Mouse (Mus musculus): Measurements from ENCODE around the gene Adarb2.

The Adarb2 gene

DNA sequence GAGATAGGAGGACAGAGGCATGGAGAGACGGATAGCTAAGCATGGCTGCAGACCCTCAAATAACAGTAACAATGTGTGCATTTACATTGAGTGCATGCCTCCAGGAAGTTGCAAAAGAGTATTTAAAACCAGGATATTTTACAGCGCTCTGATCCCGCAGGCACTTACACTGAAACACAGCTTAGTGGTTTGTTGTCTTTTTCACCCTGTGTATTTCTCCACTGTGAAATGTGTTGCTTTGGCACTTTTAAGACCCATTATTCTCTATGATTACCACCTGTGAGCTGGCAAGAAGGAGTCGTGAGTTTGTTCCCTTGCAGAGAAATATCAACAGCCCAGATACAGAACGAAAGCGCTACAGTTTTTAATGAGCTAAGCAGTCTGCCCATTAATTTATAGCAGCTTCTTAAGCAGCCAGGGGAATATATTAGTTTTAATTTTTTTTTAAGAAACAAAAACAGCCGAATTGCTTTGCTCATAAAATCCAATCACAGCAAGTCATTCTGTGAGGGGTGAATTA, 167.3 kb downstream of the Adarb2 start:
- no peak for DNase-seq

DNA sequence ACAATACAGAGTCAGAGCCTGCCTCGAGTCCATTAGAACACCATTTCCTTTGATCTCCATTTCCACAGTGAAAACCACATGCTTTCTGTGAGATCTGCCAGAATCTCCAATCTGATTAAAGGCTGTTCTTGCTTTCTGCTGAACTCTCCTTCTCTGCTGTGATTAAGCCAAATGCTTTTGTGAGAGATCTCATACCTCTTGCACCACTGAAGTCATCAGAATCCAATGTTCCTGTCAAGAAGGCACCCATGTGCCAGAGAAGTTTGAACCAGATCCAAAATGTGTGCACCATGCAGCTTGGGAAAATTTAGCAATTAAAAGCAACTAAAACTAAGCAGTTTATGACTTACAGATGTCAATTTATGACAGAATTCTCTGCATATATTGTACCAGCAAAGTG, 185.9 kb downstream of the Adarb2 start:
- DNase-seq: no peak

DNA sequence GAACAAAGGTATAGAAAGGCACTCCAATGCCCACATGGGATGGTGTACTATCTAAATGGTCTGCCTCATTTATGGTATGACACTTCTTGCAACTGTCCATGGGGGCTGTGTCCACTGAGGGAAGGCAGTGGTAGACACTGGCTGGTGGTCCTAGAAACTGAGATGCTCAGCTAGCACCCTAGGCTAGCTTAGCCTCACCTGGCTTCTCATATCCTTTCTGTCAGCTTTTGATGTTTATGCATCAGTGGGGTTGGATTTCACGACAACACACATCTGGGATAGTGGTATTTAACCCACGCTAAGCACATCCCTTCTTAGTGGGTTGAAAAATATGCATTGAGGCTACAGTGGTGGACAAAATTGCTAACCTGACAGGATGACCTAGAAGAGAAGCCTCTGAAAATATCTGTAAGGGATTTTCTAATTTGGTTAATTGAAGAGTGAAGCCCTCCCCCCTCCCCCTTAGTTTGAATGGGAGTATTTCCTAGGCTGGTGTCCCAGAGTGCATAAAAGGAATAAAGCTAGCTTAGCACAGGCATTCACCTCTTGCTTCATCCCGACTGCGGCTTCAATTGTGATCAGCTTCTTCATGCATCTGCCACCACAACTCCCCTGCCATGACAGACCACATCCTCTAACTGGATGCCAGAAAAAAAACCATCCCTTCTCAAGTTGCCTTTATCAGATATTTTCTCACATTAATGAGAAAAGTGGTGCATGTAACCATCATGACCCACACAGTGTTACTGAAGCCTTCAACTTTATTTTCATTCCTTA, 197.8 kb downstream of the Adarb2 start:
- no peak for DNase-seq

DNA sequence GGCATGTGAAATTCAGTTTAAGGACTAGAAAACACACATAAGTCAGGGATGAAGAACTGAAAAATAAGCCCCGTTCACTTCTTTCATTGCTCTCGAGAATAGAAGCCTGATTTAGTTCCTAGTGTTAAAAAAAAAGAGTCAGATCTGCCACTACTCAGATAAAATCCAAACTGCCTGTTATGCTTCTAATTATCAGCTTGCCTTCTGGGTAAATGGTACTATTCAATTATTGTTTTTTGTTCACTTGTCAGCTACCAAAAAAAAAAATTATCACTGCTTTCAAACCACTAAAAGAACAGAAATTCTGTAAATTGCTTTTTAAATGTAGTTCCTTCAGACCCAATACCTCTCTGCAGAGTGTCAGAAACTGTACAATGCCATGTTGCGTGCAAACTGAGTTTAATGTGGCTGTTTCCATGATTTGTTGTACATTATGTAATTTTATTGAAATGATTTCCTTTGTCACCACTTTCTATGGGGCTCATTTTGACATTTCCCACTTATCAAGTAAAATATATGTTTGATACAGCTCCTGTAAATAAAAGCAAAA, 199.7 kb downstream of the Adarb2 start:
- DNase-seq: no peak

DNA sequence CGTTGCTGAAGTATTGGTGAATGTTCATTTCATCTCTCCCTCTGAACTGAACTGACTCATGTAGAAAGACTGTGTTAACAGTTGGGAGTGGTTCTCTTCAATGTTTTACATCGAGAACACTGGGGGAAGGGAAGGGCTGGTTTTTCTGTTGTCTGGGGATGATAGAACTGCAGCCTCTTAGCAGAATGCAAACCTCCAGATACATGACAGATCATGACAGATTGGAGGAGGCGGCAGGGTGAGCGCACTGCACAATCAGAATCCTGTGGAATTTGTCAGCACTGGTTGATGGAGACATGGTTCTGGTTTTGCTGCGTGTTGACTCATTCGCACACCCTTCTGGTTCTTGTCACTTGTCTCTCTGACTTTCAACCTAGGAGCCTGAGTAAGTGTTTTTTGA, 203.4 kb downstream of the Adarb2 start:
- DNase-seq: no peak

DNA sequence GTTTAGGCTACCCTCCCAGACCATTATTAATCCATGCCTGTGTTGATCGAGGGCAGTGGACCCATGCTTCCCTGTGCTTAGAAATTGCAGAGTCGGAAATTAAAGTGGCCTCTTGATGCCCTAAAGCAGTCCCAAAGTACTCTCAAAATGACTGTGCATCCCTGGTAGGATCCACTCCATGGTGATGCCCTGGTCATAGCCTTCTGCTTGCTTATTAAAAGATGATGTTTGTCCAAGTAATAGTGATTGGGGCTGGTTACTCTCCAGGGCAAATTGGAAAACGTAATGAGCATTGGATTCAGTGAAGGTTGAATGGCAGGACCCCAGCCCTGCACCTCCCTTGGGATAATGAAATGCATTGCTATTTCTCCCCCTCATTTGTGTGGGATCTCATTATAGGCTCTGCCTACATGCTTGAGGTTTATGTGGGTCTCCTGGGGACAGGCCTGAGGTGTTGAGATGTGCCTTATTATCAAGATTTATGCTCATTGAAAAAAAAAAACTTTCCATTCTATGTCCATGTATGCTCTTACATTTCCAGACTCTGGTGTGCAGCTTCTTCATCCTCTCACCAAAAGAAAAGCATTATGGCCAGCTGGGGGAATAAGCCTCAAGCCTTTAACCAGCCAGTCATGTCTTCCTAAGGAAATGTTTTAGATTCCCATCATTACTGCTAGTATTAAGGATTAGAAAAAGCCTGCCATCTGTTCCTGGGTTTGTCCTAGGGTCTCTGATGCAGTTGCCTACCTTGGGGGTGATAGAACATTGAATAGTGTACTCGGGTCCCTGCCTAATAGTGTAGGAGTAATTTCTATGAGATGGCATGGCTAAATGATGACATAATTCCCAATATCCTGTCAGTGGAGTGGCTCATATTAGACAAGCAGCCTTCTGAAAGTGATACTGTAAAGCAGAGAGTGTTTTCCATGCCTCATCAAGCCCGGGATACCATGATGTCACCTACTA, 208.0 kb downstream of the Adarb2 start:
- DNase-seq: no peak

DNA sequence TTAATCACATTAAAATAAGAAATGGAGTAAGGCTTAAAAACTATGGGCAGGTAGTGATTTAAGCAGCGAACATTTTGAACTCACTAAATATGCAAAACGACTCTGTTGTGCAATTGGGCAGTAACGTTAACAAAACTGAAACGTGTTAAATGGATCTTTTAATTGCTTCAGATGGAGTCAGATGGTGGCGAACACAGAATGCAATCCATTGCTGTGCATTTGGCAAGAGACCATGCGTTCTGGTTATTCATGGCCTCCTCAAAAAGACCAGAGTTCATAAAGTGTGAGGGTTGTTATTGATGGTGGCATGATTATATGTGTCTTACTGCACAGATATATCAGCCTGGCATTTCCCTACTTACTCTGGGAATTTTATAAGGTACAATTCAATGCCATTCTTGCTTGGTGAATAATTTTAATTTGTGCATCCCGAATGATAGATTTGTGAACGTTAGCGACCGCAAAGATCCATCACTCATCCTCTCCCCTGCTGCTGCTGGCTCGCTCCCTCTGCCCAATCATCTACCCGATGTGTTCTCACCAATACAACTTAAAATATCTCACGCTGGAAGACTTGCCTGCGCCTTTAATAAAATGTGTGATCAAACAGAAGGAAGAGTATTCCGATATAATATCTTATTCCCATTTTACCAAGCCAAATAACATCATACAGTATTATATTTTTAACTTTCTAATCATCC, 221.5 kb downstream of the Adarb2 start:
- no peak for DNase-seq

DNA sequence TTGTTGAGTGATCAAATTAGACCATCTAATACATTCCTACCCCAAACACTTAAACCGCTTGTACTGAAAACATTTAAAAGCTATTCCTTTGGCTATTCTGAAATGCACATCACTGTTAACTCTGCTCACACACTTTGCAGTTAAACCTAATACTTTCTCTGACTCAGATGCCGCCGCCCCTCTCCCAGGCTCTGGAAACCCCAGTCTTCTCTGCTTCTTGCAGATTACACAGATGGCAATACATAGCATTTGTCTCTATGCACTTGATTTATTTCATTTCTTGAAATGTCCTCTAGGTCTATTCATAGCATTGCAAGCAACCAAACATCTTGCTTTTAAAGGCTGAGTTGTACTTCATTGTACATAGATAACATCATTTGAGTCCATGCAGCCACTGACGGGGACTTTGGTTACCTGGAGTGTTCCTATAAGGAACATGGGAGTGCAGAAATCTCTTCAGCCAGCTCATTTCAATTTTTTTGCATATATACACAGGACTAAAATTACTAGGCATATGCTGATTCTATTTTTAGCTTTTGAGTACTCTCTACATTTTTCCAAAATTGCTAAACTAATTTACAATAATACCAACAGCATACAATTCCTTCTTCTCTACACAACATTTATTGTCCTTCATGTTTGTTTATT, 236.6 kb downstream of the Adarb2 start:
- DNase-seq: peak; percentile 9

DNA sequence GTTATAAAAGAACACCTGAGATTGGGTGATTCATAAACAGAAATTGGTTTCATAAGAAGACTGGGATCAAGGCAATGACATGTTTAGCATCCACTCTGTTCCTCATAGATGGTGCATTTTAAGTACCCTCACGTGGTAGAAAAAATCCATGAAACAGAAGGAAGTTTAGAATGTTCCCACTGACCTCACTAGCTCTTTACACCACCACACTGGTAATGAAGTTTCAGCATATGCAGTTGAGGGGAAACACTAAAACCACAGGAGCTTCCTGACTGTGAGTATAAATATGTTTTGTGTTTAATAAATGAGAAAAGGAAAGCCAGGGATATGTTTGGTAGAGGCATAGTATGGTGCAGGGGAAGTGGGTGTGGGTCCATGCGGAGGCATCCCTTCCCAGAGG, 242.7 kb downstream of the Adarb2 start:
- DNase-seq: no peak

DNA sequence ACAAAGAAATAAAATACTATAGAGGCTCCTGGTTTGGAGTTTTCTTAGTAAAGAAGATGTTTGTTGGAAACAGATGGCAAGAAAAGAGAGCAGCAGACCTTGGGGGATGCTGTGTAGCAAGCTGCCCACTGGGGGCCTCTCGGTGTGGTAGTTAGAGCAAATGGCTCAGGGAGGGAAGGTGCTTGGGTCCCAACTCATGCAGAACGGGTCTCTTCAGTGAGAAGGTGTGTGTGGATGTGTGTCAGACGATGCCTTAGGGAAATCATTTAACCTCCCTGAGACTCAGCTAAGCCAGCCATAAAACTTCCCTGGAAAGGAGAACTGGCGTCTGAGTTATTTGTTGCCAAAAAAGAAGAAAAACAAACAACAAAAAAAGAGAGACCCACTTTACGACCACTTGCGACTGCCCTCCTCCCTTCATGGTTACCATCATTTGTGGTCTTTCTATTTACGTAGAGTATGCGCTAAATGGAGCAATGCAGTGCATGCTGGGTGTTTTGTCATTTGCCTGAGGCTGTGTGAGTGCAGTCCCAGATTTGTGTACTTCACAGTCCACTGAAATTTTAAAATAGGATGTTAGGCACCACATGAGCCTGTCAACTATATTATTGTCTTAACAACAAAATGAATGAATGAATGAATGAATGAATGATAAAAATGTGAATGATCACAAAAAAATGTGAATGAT, 245.7 kb downstream of the Adarb2 start:
- no peak for DNase-seq

DNA sequence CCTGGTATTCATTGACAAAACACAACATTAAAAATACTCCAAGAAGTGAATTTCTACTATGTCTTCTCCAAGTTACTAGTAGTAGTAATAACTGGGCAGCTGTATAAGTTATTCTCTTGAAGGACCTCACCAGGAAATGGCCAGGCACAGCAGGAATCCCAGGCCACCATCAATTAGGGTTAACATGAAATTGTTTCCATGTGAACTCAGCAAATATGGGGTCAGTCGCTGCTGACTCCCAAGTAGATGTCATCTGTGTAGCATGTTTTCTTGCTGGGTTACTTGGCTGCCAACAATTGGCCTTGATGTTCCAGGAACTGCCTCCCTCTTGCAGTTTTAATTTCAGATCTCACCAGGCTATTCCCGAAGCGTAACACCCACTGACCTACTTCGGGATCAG, 248.9 kb downstream of the Adarb2 start:
- DNase-seq: no peak

DNA sequence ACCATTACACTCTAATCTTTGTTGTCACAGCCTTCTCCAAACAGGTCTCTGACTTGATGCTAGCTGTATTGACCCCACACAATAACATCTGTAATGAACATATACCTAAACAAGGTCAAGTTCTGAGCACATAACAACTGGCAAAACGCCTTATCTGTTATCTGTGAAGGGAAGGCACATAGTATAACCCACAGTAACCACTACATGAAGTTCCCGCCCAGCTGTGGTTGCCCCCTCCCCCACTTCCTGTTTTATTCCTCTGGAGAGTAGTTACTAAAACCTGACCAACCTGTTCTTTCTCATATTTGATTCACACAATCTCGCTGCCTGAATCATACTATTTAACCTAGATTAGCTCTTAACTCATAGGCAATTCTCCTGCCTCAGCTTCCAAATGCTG, 254.2 kb downstream of the Adarb2 start:
- no peak for DNase-seq

DNA sequence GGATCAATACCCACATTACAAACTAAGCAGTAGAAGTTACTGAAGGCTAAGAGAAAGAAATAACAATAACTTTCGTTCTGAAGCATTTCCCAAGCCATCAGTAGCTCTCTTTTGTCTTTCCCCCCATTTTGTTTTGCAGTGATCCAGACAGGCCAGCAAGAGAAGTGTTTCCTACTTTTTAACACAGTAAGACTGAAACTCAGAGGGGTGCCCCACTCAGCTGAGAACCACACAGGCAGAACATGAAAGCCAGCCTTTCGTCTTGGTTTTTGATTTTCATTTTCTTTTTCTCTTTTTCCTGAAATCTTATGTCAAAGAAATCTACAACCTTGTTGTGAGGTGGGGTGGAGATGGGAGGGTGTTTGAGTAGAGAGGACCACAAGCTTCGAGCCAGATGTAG, 255.2 kb downstream of the Adarb2 start:
- DNase-seq: no peak

DNA sequence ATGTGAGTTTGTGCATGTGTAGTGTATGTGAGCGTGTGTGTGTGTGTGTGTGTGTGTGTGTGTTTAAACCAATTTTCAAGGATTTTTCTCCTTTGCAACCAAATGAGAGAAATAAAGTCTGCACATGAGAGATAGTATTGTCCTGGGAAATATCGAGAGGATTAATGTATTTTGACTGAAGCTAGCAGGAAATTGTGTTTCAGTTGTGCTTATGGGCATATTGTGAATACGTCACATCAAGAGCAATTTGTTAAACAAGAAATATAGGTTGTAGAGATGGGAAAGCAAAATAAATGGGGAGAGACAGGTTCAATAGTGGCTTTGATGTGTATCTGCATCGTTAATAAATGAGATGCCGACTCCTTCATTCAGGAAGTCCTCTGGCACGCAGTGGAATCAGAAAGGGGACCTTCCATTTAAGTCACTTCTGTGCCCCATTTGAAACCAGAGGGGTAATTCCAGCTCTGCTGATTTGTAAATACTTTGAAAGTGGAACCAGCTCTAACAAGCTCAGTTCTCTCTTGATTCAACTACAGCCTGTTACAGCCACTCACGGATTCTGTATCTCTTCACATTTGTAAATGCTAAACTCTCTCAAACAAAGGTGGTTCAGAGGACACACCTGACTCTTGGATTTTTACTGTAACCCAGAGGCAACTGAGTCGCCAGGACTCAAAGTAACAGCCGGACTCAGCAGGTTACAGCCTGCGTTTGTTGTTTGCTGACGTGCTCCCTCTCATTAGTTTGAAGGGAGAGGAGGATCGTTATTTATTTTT, 265.1 kb downstream of the Adarb2 start:
- no peak for DNase-seq

DNA sequence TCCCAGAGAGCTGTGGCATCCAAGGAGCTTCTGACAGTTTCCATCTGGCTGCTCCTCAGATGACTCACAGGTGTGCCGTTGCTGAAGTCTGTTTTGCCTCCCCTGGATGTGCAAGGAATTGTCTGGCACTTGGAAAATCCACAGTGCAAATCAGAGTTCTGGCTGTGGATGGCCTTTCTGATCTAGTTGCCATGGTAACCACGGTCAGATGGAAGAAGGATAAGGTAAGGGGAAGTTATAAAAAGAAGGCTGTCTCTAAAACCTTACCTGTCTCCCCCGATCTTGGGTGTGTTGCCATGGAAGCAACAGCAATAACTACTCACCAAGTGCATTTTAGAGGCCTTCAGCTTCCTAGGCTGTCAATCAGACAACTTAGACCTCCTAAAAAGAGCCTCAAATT, 273.6 kb downstream of the Adarb2 start:
- DNase-seq: no peak

DNA sequence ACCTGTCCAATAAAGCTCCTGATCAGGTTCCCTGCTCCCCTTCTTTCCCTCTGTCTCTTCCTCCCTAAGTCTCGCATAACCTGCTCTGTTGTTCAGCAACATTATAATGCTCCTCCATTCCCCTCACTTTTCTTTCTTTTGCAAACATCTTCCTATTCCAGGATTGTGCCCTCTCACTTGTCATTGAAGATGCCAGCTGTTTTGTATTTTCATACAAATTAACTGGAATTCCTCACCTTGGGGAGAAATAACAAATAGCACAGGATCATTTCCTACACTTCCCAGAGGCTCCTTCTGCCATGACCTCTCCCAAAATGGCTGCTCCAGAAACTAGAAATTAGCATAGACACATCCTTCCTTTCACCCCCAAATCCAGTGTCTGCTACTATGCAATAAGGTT, 276.1 kb downstream of the Adarb2 start:
- no peak for DNase-seq

DNA sequence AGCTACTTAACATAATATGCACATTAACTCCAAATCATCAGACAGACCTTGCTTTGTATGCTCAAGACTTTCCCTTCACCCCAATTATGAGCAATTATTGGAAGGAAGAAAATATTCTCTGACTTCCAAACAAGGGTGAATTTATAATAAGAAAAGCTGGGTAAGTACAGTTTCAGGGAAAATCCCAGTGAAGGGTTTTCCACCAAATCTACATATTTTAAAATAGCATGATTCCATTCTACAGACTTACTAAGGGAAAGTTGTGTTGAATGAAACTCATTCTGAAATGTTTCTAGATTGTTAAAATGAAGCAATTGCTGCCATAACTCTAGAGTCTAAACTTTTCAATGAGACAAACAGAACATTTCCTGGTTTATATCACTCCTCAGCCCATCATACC, 277.3 kb downstream of the Adarb2 start:
- DNase-seq: no peak

DNA sequence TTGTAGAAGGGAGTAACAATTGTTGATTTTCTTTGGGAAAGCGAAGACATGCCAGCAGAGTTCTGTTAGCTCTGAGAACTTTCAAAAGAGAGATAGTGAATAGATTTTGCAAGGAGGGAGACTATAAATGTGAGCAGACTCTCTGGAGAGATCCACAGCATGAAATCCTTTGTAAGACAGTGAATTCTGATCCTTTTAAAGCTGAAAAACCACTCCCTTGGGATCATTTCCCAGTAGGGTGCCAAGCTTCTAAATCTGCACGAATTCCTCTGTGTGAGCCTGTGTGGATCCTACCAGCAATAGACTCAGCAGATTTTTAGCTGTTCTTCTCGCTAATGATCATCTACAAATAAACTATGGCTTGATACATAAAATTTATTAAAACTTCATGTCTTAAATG, 278.7 kb downstream of the Adarb2 start:
- no peak for DNase-seq

DNA sequence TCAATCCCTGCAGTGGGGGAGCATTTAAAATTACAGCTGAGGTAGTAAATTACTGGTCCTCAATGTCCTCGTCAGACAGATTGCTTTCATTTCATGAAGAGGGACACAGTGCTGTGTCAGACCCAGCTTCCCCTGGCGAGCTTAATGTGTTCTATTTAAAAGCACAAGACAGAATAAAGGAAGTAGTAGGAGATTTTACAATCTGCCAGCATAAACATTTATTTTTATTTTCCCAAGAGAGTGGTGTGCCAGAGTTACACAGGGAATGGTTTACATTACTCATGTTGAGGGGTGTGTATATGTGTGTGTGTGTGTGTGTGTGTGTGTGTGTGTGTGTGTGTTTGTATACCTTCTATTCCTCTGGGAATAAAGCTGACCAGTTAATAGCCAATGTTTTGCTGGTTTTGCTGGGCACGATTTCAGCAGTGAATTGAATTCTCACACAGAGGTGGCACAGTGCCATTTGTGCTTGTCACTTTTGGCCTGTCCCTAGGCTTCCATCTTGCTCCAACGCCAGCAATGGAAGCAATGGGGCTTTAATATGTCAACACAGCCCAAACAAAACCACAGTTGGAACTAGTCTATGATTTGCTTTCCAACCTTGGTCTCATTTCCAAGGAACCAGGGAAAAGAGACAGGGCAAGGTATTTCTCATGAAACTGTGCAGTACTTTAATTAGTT, 282.1 kb downstream of the Adarb2 start:
- peak; percentile 23 for DNase-seq

DNA sequence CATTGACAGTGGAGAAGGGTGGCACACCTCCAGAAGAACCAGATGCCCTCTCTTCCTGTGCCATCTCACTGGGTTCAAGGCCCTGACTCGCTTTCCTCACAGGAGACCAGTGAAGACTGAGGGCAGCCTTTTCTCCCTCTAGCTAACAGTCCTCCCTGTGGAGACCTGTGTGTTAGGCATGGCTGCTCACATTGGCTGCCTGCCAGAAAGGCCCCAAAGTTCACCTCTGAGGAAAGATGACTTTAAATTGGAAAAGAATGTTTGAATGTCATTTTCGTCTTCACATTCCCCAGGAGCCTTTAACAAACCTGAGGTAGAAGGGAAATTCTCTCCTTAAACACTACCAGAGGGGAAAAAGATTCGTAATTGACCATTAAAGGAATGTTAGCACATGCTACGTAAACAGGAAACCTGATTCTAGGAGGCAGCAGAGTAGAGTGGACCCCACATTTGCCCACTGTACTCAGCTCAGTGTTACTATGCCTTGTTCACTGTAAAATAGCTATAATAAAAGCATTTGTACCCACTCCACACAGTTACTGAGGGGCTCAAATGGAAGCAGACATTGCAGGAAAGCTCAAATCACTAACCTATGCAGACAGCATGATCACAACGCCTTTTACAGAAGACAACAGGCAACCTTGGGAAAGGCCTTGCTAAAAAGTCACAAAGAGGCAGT, 285.2 kb downstream of the Adarb2 start:
- DNase-seq: no peak

Measured in right cerebral cortex, postnatal 4 days (tissue).